Mouse (Mus musculus) monocyte, adult 2 months (primary cell): ENCODE data around the gene Adamts17.

Source experiments
- DNase-seq, 2 experiments: peaks; one replicate each; pipeline ENCODE4 v3.0.0; 2022; ENCODE audit warnings: low spot score in 2 of 2, low read depth in 1 of 2

Adamts17 gene

DNA sequence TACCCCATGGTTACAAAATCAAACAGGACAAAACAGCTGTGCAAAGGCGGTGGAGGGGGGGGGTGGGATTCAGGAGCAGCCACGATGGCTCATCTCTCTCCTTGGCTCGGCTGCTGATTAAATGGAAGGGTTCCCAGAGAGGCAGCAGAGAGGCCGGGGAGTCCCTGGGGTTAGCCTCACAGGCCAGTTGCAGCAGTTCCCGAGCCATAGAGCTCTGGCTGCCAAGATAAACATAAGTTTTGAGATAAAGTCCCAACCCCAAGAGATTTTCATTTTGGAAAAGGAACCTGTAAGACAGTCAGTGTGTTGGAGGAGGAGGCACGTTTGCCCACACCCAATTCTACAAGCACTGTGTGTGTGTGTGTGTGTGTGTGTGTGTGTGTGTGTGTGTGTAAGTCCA is 89.7 kb downstream of the Adamts17 start:
- no peak for DNase-seq

DNA sequence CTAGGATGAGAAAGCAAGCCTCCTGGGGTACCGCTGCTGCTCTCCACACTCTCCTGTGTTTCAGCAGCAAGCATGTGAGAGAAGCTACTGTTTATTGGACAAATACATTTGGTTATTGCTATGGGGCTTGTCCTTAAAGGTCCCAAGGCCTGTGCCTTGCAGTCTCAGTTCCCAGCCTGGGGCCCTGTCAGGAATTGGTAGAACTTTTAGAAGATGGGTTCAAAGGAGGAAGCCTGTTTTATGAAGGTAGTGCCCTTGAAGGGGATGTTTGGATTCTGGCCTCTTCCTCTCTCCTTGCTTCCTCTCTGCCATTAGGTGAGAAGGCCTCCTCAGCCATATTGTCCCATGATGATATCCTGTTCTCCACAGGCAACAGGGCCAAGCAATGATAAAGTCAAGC is 91.8 kb downstream of the Adamts17 start:
- DNase-seq, result no peak

DNA sequence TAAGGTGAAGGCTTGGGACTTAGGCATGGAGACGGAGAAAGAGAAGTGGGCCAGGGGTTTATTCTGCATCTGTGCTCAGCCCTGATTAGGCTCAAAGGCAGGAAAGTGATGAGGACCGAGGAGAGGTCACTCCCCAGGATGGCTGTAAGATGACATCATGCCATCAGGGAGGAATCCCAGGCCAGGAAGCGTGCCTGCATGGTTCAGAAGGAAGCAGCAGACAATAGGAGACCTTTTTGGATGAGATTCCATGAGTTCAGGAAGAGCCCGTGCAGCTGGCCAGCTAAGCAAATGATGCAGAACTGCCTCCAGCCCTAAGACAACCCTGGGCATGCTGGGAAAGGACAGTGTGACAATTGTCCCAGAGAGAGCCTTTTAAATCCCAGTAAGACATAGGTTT is 93.7 kb downstream of the Adamts17 start:
- no peak for DNase-seq

DNA sequence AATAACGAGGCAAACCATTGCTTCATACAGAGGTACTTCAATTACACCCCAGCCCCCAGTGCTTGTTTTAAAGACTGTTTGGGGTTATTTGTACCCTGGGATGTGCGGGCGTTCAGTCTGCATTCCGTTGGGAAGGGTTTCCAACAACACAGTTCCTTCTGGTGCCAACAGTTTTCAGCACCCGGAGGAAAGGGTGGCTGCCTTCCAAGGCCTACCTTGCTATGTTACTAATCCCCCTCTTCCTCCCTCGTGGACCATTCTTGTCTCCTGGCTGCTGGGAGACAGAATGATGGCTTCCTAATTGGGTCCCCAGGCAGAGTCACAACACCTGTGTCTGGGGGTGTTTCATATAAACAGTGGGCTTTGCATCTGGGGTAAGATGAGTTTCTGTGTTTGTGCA is 94.5 kb downstream of the Adamts17 start:
- no peak for DNase-seq

DNA sequence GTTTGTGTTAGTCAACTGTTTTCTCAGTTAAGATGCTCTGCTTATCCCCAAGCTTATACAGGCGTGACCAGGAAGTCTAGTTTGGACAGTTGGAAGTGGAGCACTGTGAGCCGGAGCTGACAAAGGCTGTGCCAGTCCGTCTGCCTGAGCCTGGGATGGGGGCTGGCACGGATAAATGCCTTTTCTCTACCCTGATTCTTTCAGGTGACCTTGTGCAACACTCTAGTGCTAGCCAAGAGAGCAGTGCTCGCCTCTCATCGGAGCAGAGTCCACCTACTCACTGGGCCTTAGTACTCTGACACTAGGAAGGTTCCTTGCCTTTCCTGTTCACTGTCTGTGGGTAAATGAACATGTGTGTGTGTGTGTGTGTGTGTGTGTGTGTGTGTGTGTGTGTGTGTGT is 95.5 kb downstream of the Adamts17 start:
- DNase-seq, result no peak

DNA sequence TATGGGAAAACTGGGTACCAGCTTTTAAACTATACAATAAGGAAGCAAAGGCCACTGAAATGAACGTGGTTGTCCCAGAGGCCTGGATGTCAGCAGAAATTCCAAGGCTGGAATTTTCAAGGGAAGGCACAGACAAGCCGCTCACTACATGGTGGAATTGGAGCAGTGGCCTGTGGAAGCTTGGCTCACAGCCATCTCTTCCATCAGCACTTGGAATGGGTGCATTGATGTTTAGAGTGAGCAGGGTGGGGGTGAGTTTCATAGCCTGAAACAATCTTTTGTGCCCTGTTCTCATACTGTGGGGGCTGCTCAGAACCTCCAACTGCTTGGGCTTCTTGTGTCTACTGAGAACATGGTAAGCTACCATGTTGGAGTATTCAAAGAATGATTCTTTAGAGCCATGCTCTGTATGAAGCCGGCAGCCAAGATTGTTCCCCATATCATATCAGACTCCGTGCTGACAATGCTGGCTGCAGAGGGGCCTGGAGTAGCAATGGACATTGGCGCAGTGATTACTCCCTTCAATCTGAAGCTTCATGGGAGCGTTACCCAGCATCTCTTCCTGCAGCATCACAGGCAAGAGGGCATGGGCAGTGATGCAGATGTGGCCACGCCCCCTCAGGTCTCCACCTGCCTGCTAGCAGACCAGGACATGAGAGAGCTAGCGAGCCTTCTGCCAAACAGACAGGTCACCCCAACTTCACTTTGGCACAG is 96.7 kb downstream of the Adamts17 start:
- DNase-seq, result no peak

DNA sequence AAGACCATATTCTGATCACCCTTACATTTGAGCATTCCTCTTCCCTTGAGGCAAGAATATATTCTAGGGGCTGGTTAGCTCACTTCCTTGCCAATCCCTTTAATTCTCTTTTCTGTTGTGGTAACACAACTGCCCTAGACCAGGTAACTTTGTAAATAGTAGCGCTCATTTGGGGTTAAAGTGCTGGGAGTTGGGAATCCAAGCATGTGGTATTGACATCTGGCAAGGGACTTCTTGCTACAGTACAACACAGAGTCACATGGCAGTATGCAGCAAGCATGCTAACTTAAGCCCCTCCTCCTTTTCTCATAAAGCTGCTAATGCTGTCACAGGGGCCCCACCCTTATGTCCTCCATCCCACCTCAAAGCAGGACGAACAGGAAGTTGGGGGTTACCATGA is 97.4 kb downstream of the Adamts17 start:
- DNase-seq, result no peak

DNA sequence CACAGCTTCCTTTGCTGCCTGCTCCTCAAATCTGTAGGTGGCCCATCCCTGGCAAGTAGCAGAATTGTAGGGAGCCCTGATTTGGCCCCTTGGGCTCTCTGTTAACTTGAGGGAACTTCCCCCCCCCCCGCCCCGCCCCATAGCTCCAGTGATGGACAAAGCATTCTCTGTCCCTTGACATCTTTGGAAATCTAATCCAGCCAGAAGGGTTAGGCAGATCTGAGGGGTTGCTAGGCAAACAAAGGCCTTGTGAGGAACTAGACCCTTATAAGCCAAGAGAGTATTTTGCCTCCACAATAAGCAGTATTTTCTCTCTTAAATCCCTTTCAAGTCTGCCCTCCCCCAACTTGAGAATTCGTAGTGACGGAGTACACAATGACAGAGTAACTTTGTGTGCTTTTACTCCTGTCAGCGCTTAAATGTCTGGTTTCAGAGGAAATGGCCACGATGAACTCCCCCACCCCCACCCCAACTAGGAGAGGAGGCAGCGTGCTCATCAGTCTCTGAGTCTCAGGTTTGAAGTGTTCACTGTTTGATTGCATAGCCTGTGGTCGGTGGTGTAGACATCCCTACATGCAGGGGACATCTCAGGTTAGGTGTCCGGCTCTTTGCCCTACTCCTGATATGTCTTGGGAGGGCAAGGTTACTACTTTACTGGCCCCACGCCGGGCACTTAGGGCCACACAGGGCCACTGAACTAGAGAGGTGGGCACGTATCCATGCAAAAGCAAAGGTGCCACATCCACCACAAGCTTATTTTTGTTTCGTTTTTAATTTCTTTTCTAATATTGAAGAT is 99.7 kb downstream of the Adamts17 start:
- DNase-seq, result no peak

DNA sequence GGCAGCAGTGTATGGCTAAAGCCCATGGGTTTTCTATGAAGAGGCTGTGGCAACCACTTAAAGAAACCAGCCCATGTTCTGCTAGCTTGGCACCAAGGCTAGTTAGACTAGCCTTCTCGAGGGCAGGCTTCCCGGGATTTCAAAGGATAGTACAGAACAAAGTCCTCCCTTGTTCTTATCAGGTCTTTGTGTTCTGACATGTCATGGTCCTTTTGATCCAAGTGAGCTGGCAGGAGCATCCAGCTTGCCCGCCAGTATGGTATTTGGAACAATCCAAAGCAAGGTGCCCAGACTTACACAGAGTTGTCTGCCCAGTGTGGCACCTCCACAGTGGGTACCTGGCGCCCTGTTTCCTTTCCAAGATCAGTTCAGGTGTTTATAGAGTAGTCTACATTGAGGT is 101.2 kb downstream of the Adamts17 start:
- no peak for DNase-seq

DNA sequence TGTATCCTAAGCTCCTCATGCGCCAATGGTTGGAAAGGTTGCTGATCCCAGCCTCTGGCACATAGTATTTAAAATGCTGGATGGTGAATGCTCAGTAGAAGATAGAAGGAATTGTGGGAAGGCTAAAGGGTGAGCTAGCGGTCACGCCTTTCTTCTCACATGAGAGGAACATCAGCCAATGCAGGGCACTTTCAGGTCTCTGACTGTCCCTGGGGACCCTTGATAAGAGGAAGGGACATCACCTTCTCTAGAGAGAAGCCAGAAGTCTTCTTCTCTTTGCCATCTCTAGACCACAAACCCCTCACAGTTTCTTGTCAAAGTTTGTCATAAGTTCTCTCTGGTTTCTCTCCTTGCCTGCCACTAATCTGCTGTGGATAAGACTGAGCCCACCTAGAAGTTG is 109.5 kb downstream of the Adamts17 start:
- DNase-seq, result no peak

DNA sequence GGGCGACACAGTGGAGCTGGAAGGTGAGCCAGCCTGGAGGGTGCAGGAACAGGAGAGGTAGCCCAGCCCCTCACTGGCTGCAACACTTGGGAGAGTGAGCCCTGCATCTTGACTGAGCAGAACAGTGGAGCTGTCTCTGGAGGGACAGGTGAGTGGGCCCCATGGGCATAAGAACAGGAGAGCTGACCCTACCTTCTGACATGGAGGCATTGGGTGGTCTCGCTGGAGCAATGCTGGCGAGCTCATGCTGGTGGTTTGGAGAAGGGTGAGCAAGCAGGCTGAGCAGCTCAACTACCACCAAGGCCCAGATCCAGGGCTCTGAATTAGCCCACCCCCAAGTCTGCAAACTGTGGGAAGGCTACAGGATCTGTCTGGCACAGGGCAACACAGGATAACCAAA is 113.4 kb downstream of the Adamts17 start:
- DNase-seq, result no peak

DNA sequence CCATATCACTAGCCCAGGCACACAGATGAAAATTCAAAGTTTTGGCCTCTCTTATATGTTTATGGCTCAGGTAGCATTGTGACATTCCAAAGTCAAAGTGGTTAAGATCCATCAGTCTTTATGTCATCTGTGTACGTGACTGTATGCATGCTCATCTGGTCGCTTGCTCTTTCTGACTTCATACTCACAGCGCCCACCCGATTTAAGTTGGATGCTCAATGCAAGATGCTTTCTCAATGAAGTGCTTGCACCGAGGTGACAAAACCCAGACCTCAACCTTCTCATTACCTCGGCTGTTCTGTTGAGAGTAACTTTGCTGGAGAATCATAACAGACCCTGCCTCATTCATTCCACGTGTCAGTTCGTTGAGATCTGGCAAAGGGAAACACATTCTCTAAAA is 114.5 kb downstream of the Adamts17 start:
- no peak for DNase-seq

DNA sequence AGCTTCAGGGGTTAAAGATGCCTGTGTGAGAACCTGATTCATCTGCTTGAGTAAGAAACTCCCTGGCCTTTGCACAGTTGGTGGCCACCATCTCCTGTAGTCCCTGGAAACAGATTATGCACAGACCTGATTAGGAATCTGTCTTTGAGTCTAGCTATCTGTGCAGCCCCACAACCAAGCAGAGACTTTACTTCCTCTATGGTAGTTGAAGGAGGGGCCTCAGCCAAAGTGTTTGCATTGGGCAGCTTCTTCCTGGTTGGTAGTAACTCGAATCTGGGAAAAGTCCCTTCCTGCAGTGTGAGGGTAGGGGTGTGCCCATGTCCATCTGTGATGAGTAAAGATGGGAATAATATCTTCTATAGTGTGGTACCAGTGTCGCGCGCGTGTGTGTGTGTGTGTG is 115.2 kb downstream of the Adamts17 start:
- DNase-seq, result no peak

DNA sequence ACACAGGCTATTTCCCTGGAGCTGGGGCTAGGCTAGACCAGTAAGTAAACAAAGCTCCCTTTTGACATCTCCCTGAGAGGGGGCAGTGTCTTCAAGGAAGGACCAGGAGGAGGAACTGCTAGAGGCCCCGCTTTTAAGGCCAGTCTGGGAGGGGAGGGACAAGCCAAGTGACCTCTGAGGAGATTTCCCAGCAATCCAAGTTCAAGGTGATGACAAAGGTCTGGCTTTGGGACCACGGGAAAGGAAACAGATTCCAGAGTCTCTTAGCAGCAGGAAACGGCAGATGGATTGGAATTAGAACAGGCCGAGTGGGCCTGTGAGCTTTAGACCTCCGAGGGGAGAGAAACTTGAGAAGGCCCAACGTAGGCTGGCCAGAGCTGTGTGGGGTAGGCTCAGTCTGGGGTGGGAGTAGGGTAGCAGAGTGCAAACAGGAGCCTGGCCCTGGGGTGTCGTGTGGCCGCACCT is 116.0 kb downstream of the Adamts17 start:
- DNase-seq, result no peak

DNA sequence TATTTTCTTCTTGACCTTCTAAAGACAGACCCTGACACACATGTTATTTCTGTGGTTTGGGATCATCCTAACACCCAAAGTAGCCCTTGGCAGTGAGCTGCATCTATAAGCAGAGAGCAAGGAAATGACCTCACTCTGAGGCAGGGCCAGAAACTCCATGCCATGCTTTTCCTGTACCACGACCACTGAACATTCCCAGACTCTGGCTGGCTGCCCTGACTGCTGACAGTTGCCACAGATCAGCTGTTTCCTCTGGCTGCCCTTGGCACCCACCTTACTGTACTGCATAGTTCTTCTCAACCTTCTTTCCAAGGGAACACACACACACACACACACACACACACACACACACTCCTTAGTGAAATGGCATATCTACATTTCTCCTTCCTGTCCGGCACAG is 116.4 kb downstream of the Adamts17 start:
- no peak for DNase-seq

DNA sequence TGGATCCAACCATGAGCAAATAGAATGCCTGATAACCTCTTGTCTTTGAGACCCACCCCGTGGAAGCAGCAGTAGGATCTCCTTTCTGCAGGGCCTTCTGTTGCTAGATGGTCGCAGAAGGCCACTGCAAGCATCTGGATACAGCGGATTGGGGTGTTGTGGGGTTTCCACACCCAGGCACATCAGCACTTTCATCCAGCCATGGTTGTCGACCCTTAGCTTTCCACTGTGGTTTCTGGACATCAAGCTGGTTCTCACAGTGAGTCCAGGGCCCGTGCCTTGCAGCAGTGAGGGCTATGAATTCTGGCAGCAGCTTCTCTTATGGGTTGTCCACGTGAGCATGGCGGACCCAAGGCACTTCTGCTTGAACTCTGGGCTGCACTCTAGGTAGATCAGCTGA is 118.2 kb downstream of the Adamts17 start:
- no peak for DNase-seq

DNA sequence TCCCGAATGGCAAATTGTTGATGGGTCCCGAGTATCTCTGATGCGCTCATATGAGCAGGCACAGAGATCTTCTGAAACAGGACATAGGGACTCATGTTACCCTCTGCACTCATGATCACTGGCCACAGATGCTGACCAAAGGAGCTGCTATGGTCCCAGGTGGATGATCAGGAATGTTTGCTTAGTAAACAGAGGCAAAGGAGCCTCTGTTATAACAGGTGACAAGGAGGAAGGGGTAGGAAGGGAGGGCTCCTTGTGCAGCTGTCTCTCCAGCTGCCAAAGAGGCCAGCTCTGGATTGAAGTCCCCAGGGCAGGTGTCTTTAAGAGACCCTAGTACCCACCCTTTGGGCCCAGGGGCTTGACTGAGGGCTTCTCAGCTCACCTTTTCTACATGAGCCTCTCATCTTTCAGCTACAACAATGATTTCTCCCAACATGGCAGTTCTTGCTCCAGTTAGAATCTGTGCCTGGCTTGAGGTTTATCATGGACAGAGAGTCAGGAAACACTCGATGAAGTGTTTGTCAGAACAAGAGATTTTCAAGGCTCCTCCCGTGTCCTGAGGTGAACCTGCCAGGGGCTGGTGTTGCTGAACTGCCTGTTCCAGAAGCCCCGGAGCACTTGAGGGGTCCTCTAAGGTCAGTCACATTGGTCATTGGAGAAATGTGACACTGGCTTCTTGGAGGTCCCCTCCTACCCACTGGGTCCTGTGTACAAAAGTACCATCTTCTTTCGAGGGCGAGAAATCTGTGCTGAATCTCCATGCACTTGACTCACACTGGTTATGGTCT is 120.9 kb downstream of the Adamts17 start:
- DNase-seq, result no peak

DNA sequence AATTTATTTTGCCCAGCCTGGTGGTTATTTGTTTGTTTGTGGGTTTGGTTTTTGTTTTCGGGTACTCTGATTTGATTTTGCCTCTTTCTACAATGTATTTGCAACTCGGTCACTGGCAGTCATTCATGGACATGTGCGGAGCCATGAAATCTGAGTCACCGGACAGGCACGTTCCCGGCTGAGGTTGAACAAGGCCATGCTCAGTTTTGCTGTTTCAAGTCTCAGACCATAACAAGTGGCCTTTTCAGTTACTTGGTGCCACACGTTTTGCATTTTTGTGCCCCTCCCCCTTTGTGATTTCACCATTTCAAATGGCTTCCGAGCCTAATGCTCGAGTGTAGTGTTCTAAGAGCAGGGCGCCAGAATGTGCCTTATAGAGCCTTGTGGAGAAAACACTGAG is 123.2 kb downstream of the Adamts17 start:
- no peak for DNase-seq

DNA sequence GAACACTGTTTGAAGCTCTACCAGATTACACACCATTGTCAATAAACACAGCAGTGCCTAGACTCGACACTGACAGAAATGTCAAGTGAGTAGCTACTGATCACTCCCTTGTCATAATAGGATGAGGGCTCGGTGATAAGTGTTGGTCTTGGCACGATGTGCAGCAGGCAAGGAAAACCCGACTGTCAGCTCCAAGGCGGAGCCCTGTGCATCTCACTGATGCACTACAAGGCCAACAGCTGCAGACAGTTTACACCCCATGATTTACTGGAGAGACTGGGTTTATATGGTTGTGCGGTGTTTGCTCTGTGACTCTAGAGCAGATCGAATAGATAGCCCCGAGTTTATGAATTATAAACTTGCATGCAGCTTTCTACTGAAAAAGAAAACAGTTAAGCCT is 124.0 kb downstream of the Adamts17 start:
- no peak for DNase-seq

DNA sequence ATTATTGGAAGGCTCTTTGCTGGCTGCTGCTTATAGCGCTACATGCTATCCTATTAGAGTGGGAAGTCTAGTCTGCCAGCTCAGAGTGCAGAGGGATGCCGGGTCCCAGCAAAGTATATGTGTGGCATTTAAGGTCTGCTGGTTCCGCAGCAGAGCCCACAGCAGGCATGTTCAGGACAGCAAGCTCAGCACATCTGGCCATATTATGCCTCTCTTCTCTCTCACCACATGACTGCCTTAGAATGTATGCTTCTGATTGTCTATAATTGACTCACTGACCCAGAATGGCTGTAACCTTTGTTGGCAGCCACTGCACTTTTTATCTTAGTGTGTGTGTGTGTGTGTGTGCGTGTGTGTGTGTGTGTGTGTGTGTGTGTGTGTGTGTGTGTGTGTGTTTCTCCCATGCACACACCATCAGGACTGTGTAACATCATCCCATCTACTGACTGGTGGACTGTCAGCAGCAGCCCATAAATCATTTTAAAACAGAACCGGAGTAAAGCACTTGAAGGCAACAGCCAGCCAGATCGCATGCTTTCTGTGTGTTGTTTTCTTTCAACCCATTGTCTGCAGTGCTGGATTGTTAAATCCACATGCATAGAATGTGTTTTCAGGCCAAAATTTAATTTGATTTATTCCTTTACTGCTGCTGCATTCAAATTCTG is 127.1 kb downstream of the Adamts17 start:
- no peak for DNase-seq

DNA sequence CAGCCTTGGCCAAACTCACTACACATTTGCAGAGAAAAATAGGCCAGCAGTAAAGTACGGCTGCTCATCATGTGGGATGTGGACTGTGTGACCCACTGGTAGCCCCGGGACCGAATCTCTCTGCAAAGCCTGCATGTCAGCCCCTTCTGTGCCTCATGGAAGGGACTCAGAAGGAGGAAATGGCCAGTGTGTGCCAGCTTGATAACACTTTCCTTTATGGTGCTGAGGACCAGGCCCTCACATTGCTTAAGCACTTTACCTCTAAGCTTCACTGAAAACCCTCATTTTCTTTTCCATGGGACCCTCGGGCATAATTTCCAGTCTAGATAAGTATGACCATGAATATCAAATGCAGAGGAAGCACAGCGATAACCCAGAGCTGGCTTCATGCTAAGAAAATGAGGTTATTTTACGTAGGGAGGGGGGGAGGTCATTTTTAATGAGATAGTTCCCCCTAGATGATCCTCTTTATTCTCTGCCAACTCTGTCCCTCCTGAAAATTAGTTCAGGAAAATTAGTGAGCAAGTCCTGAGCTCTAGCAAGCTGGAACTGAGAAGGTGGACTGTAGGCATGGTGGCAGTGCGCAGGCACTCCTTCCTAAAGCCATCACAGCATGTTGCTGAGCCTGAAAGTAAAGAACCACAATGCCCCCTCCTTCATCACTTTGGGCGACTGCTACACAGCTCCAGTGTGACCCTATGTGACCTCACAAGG is 127.8 kb downstream of the Adamts17 start:
- DNase-seq, result no peak
